Mouse (Mus musculus): ENCODE results near the gene Adarb2.

Adarb2 gene

GRCm38 (mm10) chr13:8202681-8203476, at the start of gene Adarb2:
Adarb2 (plus strand) TSS chr13:8202866.
- DNase-seq: peak; percentile 12 to 22

DNA sequence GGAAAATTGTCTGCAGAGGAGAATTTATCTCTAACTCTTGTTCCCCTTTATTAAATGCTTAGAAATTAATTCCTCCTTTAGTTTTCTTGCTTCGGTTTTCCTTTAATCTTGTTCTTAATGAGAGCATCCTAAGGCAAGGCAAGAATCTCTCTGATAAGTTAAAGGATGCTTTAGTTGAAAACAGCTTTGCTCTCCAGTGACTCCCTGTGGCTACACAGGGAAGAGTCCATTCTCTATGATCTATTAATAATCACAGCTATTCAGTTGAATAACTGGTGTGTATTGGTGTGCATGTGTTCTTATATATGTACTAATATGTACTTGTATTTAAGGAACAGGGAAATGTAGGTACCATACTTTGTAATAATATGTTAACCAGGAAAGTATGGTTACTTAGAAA, 28.9 kb upstream of the Adarb2 start:
- no peak for DNase-seq

- DNase-seq: no peak
These were observed 10.7 kb upstream of the Adarb2 start for GRCm38 (mm10) chr13:8191977-8192376.

DNA sequence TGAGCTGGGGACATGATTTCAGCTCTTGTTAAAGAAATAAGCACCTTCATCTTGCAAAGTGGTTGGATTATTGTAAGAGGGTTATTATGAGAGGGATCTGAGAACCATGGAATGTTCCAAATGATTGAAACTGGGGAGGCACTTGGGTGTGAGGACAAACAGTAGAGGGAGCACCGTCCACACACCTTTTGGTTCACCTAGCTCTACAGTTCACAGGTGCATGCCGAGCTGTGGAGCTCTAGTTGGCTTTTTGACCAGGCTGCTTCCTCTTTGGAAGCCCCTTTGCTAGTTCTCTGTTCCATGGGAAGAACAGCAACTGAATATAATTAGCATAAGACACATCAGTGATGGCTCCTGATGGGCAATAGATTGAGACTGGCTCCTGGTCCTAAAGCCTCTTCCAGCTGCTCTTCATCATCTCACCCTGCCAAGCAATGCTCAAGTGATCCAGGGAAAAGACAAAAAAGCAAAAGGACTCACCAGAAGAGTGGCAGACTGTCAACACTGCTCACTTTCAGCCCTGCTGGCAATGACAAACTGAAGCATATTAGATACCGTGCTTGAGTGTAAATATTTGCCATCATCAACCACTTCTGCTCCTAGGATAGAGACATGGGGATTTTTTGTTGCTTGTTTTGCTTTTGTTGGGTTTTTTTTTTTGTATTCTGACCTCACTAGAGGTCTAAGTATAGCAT, 3.3 kb upstream of the Adarb2 start:
- DNase-seq: no peak

DNA sequence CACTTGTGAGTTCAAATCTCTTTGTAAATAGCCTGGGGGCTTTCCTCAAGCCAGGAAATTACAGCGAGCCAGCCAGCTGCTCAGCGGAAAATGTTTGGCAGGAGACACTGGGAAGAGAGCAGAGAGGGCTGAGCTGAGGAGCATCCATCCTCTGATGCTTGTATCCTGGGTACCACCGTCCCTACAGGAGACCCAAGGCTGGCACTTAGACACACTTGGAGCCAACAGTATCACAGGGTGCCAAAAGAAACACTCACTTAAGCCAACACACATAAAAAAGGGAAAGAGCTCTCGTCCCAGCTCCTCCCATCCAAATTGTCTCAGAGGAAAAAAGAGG, 779 bp downstream of the Adarb2 start:
- no peak for DNase-seq

GRCm38 (mm10) chr13:8207337-8207736, 4.7 kb downstream of the Adarb2 start:
- no peak for DNase-seq

DNA sequence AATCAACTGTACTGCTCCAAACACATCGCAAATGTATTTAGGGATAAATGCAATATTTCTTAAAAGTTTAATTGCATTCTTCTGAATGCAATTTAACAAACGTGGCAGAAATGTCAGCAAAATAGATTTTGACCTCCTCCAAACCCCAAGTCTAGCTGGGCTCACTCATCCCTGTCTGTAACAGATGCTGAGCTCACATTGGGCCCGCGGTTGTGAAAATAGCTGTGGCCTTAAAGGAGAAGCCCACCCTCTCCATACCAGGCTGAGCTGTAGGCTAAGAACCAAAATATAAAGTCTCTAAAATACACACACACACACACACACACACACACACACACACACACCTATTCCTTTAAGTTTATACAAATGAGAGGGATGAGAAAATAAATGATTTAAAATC, 8.1 kb downstream of the Adarb2 start:
- DNase-seq: no peak

DNA sequence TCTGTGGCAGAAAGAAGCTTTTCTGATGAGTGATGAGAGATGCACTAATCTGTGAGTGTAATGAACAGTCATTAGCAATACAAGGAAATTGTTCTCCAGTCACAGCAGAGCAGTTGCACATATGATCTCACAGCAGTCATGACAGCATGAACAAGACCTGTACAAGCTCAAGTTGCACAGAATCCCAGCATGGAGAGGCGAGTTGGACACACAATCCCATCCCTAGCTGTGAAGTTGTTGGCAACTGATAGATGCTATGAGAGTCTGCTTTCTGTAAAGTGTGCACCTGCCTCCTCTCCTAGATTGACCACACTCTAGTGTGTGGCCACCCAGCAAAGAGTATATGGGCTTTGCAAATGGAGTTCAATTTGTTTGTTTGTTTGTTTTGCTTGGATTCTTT, 36.2 kb downstream of the Adarb2 start:
- no peak for DNase-seq

DNA sequence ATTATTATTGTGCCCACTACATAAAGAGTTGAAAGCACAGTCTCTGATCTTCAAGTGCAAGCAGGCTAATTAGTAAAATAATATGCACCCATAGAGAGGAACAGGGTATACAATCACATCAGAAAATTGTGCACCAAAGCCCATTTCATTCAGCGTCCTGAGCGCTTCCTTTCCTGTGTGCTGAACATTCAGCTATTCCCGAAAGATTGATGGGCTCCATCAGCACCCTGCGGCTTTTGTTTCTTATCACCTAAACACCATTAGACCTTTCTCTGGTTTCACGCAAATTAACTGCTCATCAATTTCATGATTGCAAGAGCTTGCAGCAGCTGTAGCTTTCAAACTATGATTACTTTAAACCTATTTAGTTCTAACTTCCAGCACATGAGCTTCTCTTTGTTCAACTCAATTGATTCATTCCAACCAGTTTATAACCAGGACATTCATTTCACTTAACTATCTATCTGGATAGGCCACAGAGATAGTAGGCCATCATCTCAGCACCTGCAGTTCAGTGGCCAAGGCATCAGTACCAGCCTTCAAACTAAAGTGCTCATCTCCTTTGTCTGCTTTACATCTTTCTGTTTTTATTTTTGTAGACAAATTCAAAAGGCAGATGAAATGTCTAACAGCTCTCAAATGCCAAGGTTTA, 45.5 kb downstream of the Adarb2 start:
- no peak for DNase-seq

GRCm38 (mm10) chr13:8272158-8272945, 69.7 kb downstream of the Adarb2 start:
- DNase-seq: no peak

DNA sequence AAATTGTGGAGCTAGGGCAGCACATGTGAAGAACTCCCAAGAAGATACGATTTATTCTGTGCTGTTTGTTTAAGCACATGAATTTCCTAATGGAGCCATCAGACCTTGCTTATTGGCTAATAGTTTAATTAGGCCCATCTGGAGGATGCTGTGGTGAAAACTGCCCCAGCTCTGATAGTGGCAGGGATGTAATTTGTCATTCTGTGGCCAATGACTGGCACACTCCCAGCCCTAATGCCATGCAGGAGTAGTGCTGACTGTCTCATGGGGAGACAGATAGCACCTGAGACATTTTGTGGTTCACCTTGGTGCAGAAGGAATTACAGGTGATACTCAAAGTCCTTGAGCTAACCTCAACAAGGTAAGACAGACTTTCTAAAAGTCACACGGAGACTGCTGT, 80.5 kb downstream of the Adarb2 start:
- no peak for DNase-seq

GRCm38 (mm10) chr13:8316347-8317141, 113.9 kb downstream of the Adarb2 start:
- peak; percentile 23 to 32 for DNase-seq

- no peak for DNase-seq
These were observed 131.2 kb downstream of the Adarb2 start for GRCm38 (mm10) chr13:8333589-8334455.

DNA sequence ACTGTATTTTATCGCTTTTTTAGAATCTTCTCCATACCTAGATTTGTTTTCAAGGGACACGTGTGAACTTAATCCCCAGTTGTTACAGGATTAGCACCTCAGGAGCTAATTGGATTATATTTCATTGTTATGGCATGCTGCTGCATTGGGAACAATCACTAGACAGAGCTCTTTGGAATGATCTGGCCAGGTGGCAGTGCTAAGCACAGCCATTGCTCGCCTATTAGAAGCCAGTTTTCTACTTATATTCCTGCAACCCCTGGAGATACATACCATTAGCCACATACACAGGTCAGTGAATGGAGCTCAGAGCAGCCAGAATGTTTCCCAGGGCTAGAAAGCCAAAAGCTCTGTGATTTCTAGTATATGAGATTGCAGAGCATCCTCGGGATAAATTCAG, 131.9 kb downstream of the Adarb2 start:
- no peak for DNase-seq

GRCm38 (mm10) chr13:8341086-8341807, 138.6 kb downstream of the Adarb2 start:
- DNase-seq: no peak

GRCm38 (mm10) chr13:8347147-8347546, 144.5 kb downstream of the Adarb2 start:
- DNase-seq: no peak

GRCm38 (mm10) chr13:8352341-8352740, 149.7 kb downstream of the Adarb2 start:
- DNase-seq: no peak

- no peak for DNase-seq
These were observed 150.3 kb downstream of the Adarb2 start for GRCm38 (mm10) chr13:8352952-8353351.

GRCm38 (mm10) chr13:8365523-8365922, 162.9 kb downstream of the Adarb2 start:
- no peak for DNase-seq

- DNase-seq: no peak
These were observed 163.4 kb downstream of the Adarb2 start for GRCm38 (mm10) chr13:8366087-8366486.
